Mouse (Mus musculus): ENCODE data around the gene Msi1. TPM values are rescaled to one million over a fixed set of nuclear protein-coding genes. Genes with fewer than 3 reads are reported as not detected.
"Not testable (repeated sequence)": the region's sequence is repeated elsewhere in the genome, so short reads cannot be mapped to it uniquely, and the experiment has no call there.

Gene Msi1
- total RNA-seq, 4 experiments from 2014 or later, result 57.2 to 62.6 (median 60.8) TPM

DNA sequence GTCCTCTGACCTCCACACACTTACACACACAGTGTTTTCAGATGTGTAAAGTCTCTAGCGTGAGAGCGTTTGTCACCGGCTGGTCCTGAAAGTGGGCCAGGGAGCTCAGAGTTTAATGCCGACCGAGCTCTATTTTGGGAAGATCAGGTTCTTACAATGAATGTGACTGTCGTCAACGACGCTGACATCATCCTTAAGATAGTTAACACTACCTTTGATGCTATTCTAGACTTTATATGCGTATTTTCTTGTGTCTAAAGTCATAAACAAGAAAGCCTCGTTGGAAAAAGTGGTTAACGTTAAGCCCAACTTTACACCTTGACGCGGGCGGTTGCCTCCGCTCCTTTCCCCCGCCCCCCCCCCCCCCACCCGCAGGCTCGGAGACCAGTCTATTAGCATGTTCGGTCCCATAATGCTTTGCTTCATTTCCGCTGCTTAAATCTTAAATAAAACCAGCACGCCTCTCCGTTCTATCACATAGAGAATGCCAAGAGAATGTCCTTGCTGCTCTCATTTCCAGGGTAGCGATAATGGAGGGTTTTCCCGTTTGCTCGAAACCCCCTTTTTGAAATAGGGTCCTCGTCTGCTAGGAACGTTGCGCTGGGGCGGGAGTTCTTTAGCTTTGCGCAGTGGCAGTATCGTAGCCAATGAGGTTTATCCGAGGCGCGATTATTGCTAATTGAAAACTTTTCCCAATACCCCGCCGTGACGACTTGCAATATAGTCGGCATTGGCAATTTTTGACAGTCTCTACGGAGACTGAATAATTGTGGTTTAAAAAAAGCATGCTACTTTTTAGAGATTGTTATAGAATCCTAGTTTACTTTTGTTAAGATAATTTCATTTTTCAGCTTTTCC is 59.7 kb downstream of the Msi1 start:
- DNase-seq (ENCODE audit: low spot score in 2 of 2), result peak; percentile 75 to 83

DNA sequence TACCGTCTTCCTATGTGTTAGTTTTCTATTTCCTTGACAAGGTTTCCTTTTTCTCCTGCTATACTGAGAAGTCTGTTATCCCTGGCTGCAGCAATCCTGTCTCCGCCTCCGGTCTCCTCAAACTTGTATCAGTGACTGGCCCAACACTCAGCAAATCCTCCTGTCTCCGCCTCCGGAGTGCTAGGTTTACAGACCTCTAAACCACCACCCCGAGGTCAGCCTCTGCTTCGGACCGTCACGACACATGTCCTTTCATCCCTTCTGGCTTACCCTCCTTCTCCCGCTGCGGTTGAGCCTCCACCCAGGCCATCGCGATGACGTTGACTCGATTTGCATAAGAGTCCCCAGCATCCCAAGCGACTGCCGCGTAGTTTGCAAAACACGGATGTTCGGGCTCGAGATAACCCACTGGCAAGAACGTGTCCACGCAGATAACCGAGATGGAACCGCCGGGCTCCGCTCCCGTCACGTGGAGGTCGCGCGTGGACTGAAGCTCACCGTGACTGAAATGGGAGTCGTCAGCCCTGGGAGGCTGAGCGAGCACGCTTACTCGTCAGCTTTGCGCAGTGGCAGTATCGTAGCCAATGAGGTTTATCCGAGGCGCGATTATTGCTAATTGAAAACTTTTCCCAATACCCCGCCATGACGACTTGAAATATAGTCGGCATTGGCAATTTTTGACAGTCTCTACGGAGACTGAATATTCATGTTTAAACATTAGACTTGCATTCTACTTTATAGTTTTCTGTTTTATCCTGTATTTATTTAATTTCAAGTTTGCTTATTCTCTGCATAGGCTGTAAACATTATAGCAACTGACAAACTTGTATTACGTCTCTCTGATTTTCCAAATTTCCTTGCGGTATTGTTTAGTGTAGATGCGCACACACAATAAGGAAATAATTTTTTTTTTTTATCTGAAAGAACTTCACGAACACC is 60.6 kb downstream of the Msi1 start:
- peak; percentile 87 to 90 for DNase-seq (ENCODE audit: low spot score in 2 of 2)

DNA sequence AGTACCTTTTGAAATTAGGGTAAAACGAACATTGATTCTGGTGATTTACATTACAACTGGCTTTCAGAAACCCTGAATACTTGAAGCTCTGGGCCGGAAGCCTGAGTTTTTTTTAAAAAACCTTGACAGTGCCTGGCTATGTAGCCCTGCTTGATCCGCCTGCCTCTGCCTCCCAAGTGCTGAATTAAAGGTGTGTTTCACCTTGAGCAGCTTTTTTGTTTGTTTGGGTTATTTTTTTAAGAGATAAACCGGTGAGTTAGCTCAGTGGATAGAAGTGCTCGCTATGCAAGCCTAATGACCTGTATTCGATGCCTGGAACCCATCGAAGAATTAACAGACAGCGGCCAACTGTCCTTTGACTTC is 61.2 kb downstream of the Msi1 start:
- no peak for DNase-seq (ENCODE audit: low spot score in 2 of 2)

DNA sequence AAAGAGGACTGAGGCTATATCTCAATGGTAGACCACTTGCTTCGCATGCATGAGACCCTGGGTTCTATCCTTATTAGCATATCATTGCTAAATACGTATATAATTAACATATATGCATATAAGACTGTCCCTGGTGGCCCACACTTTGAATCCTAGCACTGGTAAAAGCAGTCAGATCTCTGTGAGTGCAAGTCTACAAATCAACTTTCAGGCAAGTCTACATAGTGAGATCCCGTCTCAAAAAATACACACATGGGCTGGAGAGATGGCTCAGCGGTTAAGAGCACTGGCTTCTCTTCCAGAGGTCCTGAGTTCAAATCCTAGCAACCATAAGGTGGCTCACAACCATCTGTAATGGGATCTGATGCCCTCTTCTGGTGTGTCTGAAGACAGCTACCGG is 61.7 kb downstream of the Msi1 start:
- no peak for DNase-seq (ENCODE audit: low spot score in 2 of 2)

DNA sequence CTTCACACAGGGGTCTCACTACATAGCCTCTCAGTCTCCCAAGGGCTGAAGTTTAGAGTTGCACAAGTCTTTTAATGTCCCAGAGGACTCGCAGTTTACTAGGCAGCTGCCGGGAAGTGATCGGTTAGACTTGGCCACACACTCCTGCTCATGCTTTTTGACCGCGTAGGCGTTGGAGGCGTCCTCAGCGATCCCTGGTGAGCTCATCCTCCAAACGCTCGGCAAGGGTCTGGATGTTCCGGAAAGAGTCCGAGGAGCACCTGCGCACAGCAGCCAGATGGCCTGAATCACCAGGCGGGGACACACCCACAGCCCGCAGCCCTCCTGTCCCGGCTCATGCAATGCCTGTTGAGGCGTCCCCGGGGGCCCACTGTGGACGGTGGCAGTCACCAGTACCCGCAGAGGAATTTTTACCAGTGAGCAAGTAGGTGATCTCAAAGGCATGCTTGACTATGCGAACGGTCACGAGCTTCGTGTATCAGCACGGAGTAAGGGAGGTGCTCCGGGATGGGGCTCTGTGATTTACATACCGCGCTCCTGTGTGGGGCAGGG is 62.4 kb downstream of the Msi1 start:
- DNase-seq (ENCODE audit: low spot score in 2 of 2), result no peak

DNA sequence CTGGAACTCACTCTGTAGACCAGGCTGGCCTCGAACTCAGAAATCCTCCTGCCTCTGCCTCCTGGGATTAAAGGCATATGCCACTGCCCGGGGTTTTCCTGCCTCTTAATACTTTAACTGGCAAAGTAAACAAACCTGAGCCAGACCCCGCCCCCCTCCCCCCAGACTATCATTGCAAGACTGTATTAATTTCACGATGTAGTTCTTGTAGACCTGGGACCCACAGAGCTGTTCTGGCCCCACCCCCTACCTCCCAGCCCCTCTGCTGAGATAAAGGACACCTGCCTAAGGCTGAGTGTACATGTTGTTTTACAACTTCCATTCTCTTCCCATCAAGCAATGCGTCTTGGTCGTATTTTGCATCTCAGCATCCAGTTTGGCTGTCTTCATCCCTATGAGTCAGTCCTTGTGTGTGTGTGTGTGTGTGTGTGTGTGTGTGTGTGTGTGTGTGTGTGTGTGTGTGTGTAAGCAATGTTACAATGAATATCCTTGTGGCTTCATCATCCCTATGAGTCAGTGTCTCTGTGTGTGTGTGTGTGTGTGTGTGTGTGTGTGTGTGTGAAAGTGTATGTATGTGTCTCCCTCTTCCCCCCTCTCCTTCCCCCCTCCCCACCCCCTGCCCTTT is 63.4 kb downstream of the Msi1 start:
- no peak for DNase-seq (ENCODE audit: low spot score in 2 of 2)

DNA sequence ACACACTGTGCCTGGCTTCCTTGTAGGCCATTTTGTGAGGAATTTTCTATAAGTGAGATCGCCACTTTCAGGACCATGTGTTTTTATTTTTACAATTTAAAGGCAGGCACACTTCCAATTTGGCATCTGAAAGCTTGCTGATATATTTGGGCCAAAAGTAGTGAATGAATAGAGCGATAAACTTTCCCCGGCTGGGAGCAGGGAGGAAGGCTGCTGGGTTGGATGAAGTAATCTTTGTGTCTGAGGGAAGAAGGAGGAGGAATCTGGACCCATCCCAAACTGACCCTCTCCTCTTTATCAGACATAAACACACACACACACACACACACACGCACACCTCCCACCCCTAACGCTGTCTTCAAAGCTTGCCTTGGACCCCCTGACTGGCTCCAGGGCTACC is 64.0 kb downstream of the Msi1 start:
- no peak for DNase-seq (ENCODE audit: low spot score in 2 of 2)

DNA sequence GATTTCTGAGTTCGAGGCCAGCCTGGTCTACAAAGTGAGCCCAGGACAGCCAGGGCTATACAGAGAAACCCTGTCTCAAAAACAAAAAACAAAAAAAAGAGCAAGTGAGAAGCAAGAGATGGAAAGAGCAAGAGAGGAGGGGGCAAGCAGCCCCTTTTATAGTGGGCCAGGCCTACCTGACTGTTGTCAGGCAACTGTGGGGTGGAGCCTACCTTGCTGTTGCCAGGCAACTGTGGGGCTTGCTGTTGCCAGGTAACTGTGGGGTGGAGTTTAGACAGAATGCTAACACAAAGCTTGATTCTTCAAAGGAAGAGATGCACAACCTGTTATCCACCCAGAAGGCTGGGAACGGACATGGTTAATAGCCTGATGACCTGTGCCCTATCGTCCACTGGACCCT is 66.2 kb downstream of the Msi1 start:
- not testable (repeated sequence) for DNase-seq (ENCODE audit: low spot score in 2 of 2)

DNA sequence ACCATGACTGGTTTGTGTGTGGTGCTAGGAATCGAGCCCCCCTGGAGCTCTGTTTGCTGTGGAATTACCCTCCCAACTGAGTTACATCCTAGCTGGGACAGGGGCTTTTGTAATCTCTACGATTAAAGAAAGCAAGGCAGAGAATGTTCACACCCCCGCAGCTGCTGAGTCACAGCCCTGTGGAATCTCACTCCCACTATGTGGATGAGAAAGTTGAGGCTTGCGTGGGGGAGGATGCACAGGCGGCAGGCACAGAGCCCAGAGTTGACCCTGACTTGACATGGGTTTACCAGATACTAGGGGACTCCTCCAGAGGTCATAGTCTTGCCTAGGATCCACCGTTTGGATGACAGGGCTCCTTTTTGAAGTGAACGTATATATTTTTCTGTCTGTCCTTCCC is 67.6 kb downstream of the Msi1 start:
- DNase-seq (ENCODE audit: low spot score in 2 of 2), result no peak

DNA sequence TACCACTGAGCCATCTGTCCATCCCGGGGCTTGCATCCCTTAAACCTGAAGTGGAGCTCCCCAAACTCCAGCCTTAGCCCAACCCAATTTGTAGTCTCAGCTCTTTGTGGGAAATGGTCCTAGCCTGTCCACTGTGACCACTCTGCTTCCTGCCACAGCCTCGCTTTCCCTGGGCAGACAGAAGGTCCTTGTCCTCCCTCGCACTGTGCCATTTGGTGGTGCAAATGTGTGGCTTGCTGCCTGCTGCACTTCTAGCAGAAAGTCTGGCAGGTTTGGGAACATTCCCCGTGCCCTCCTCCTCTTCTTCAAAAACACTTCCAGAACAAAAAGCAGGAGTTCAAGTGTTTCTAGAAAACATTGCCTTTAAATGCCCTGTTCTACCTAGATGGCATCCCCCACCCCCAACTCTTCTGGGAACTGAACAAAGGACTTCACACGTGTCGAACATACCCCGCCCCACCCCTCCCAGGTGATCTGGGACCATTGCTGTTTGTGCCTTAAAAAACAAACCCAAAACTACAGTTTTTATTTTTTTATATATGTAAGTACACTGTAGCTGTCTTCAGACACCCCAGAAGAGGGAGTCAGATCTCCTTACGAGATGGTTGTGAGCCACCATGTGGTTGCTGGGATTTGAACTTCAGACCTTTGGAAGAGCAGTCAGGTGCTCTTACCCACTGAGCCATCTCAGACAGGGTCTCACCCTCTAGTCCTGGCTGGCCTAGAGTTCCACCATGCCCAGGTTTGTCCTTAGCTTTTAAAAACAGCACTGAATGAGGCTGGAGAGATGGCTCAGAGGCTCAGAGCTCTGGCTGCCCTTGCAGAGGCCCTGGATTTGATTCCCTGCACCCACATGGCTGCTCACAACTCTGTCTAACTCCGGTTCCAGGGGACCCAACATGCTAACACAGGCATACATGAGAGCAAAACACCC is 69.2 kb downstream of the Msi1 start:
- no peak for DNase-seq (ENCODE audit: low spot score in 2 of 2)

DNA sequence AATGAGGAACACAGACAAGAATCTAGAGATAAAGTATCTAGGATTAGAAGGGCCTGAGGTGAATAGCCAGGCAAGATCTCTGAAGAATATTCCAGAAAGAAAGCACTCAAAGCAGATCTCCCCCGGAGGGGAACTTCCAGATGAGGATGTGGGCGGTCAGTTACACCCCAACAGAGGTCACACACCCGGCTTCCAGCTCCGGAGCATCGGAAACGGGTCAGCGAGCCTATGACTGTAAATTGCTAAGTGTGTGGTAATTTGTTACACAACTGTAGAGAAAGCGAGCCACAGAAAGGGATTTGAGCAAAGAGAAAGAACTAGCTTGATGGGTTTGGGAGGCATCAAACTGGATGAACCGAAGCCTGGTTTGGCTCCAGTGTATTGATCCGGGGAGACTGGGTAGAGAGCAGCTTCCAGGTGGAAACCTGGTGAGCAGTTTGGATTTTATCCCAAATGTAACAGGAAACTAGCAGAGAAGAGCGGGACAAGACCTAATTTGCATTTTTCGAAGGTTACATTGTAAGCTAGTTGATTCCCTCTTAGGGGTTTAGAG is 71.1 kb downstream of the Msi1 start:
- DNase-seq (ENCODE audit: low spot score in 2 of 2), result no peak

DNA sequence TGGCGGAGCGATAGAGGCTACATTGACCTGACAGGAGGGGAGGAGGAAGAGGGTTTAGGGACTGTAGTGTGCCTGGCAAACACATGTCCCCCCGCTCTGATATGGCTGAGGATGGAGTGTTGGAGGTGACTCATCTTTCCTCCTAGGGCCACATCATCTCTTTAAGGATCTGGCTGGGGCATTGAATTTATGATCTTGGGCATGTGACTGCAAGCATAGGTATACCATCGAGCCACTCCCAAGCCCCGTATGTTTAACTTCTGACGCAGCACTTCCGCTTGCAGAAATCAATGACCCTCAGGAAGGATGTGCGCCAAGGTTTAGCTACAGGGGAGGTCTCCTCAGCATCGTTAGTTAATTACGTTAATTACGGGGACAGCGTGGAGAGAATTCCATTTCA is 73.6 kb downstream of the Msi1 start:
- no peak for DNase-seq (ENCODE audit: low spot score in 2 of 2)

Other genes starting within 250 kb of the Msi1 start
- gene Cabp1, start 235.2 kb upstream of the Msi1 start, total RNA-seq (2022), result 100 to 1,000 TPM; 109 to 118 (median 114) TPM
- 100 to 1,000 TPM in 2 of 4 experiments, 10 to 100 TPM in 2; 89.0 to 104 (median 99.1) TPM for gene Pop5, start 193.8 kb upstream of the Msi1 start, total RNA-seq (2022)
- 100 to 1,000 TPM; 226 to 251 (median 245) TPM for gene Rnf10, start 156.7 kb upstream of the Msi1 start, total RNA-seq (2022)
- gene Coq5, start 149.9 kb upstream of the Msi1 start, total RNA-seq (2022), result 10 to 100 TPM; 38.7 to 45.6 (median 41.5) TPM
- gene Dynll1, start 128.6 kb upstream of the Msi1 start, total RNA-seq (2022), result 100 to 1,000 TPM; 630 to 827 (median 734) TPM
- gene Srsf9, start 102.4 kb upstream of the Msi1 start, total RNA-seq (2022), result 10 to 100 TPM; 83.6 to 93.5 (median 86.2) TPM
- gene Gatc, start 88.4 kb upstream of the Msi1 start, total RNA-seq (2022), result 10 to 100 TPM; 19.1 to 22.9 (median 20.9) TPM
- gene Triap1, start 88.4 kb upstream of the Msi1 start, total RNA-seq (2022), result 10 to 100 TPM; 21.1 to 24.6 (median 22.9) TPM
- 100 to 1,000 TPM; 621 to 774 (median 709) TPM for gene Cox6a1, start 80.6 kb upstream of the Msi1 start, total RNA-seq (2022)
- not detected for gene Pla2g1b, start 36.7 kb downstream of the Msi1 start, total RNA-seq (2022)
- 10 to 100 TPM; 34.0 to 58.6 (median 41.9) TPM for gene Sirt4, start 55.1 kb downstream of the Msi1 start, total RNA-seq (2022)
- gene Pxn, start 77.1 kb downstream of the Msi1 start, total RNA-seq (2022), result 10 to 100 TPM; 38.1 to 45.8 (median 40.2) TPM
- gene Rplp0, start 129.9 kb downstream of the Msi1 start, total RNA-seq (2022), result 100 to 1,000 TPM; 188 to 289 (median 230) TPM
- gene Gcn1l1, start 135.7 kb downstream of the Msi1 start, total RNA-seq (2022), result 10 to 100 TPM; 72.7 to 85.7 (median 77.4) TPM
- gene Rab35, start 202.3 kb downstream of the Msi1 start, total RNA-seq (2022), result 100 to 1,000 TPM in 1 of 4 experiments, 10 to 100 TPM in 3; 81.0 to 102 (median 87.9) TPM